Mouse (Mus musculus): ENCODE results near the gene Apol7e.
"Not testable (repeated sequence)": the region's sequence is repeated elsewhere in the genome, so short reads cannot be mapped to it uniquely, and the experiment has no call there.

The Apol7e gene

GRCm38 (mm10) chr15:77741556-77741955, 42.9 kb downstream of the Apol7e start:
- DNase-seq = not testable (repeated sequence)

DNA sequence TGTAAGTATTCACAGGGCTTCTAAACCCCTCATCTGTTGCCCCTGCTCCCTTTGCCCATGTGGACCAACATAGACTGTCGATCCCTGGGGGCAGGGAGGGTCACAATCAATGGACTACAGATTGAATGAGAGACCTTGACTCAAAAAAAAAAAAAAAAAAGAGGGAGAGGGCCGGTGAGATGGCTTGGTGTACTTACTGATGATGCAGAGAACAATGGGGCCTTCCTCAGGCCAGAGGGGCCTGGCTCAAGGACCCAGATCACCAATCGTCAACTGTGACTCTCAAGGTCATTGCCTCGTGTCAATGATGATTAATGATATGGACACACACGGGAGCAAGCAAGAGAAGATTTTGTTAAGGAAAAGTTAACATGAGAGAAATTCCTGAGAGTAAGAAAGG, 46.0 kb downstream of the Apol7e start:
- no peak for DNase-seq

DNA sequence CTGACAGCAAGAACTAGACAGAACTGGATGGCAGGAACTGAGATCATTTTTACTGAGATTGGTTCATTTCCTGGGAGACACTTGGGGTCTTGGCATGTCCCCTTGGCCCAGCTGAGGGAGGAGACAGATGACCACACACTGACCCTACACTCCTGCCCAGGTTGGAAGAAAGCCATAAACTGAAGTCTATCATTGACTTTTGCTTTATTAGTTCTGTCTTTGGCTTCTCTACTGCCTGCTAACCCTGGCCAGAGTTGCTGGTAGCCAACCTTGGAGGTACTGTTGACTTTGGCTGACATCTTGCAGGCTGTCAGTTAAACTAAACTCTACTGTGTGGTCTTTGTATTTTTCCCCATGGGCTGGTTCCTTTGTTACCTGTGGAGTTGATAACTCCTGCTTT, 46.4 kb downstream of the Apol7e start:
- no peak for DNase-seq

DNA sequence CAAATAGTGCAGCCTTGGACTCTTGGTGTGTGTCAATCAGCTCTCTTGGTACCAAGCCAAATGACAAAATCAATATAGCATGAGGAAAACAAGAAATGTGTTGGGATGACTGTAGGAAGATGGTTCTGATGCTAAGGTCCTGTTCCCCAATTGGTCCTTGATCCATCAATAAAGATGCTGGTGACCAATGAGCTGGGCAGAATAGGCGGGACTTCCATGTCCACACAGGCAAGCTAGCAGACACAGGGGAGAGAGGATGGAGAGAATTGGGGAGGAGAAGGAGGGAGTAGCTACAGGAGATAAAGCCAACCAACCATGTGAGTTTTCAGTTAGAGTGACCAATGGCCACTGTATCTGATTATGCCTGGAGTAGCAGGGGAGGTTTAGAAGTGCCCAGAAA, 47.7 kb downstream of the Apol7e start:
- no peak for DNase-seq

DNA sequence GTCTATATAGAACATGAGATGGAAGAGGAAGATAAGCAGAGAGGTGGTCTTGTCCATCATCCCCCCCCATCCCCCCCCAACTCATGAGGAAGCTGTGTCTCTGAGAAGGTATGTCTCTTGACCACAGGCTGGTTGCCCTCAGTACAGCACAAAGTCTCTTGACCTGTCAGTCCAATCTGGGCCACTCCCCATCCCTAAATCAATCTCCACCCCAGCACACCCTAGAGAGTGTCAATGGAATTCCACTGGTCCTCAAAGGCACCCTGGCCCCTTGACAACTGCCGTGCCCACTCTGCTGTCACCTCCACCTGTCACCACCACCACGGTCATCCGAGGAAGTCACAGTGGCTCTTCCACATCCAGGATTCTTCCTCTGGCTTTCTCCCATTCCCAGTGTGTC, 49.8 kb downstream of the Apol7e start:
- DNase-seq = no peak

- no peak for DNase-seq
These were observed 51.1 kb downstream of the Apol7e start for GRCm38 (mm10) chr15:77749717-77750116.

DNA sequence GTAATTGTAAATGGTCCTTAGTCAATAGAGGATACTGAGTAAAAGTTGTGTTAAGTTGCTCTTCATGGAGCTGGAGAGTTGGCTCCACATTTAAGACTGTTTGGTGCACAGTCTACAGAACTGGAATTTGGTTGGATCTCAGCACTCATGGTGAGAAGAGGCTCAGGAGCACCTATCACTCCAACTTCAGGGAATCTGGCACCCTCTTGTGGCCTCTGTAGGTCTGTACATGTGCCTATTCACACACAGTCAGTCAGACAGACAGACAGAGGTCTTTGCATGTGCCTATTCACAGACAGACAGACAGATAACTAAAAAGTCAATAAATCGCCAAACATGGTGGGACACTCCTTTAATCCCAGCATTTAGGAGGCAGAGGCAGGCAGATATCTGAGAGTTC, 51.8 kb downstream of the Apol7e start:
- no peak for DNase-seq

- DNase-seq = no peak
These were observed 53.8 kb downstream of the Apol7e start for GRCm38 (mm10) chr15:77752443-77752842.

GRCm38 (mm10) chr15:77755132-77755531, 56.5 kb downstream of the Apol7e start:
- DNase-seq = no peak

- DNase-seq = no peak
These were observed 57.4 kb downstream of the Apol7e start for GRCm38 (mm10) chr15:77756081-77756480.

GRCm38 (mm10) chr15:77756848-77757247, 58.2 kb downstream of the Apol7e start, which contains the start of gene Apol8:
TSS of gene Apol8 (minus strand) at chr15:77757003.
- DNase-seq = peak; percentile 53

DNA sequence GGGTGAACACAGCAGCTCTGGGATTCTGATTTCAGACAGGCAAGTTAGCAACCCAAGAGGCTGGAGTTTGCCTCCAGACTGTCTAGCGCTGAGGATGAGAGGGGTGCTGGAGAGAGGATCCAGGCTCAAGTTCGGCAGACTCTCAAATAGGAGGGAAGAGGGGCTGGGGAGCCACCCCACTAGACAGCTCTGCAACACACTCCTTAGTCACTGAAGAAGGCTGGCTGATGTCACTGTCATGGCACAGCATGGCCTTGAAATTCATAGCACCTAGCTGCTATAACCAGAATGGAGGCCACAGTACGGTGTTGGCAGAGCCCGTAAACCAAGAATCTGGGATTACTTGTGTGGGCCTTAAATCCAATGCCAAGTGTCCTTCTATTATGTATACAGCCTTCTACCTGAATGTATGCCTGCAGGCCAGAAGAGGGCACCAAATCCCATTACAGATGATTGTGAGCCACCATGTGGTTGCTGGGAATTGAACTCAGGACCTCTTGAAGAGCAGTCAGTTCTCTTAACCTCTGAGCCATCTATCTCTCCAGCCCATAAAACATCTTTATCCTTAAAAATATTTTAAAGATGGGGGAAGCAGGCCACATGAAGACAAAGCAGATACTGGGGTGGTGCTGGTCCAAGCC, 59.0 kb downstream of the Apol7e start:
- DNase-seq = no peak

GRCm38 (mm10) chr15:77760037-77760436, 61.4 kb downstream of the Apol7e start:
- no peak for DNase-seq

DNA sequence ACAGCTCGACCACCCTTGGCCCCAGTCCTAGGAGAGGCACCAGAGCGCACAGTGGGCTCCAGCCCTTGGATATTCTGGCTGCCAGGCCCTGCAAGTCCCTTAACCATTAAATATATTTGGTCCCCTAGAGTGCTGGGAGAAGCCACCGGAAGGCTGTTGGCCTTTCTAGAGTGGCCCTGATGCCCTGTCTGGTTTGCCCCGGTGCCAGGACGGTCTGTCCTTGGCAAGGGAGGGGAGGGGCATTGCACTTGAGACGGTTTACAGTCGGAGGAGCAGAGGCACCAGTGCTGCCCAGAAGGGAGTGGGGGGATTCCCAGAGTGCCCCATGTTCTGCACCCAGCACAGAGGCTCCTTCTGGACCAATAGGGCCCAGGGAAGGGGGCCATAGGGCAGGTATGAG, 62.4 kb downstream of the Apol7e start:
- no peak for DNase-seq

- no peak for DNase-seq
These were observed 63.1 kb downstream of the Apol7e start for GRCm38 (mm10) chr15:77761561-77762380.

- DNase-seq = no peak
These were observed 64.4 kb downstream of the Apol7e start for GRCm38 (mm10) chr15:77763050-77763449.

DNA sequence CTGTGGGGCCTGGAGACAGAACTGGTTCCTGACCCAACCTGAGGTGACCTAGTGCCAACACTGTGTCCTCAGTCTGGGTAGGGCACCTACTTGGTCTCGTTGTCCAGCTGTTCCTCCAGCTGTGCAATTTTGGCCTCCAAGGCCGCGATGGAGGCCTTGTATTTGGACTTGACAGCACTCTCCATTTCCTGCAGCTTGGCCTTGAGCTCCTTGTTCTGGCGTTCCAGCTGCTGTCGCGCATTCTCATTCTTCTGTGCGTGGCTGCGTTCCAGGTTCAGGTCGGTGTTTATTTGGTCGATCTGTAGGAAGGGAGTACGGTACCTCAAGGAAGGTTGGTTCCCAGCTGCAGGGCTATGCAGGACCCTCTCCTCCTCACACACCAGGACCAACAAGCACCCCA, 65.0 kb downstream of the Apol7e start:
- no peak for DNase-seq

- no peak for DNase-seq
These were observed 65.8 kb downstream of the Apol7e start for GRCm38 (mm10) chr15:77764391-77765006.

- DNase-seq = no peak
These were observed 66.9 kb downstream of the Apol7e start for GRCm38 (mm10) chr15:77765484-77766093.

- no peak for DNase-seq
These were observed 68.3 kb downstream of the Apol7e start for GRCm38 (mm10) chr15:77766981-77767380.
